Mouse (Mus musculus): ENCODE results near the gene Nwd2. TPM values are rescaled to one million over a fixed set of nuclear protein-coding genes. Genes with fewer than 3 reads are reported as not detected.

Nwd2 gene
- not detected in 2 replicates for polyA plus RNA-seq (2012; ENCODE audit: insufficient read depth, low replicate concordance)

- Histone ChIP-seq H3K9me3 (peaks cover 20% of the 10 kb centered on the region), H3K27me3 (replicated peaks) (peaks cover 27% of the 10 kb centered on the region), H3K36me3 (replicated peaks; ENCODE audit: low read length) (no peaks in the 10 kb centered on the region), H3K4me3 (replicated peaks) (no peak within 1 kb of the TSS), H3K4me1 (no peaks in the 10 kb centered on the region)
- TF ChIP-seq FLI1 (IDR thresholded peaks at IDR 0.05; ENCODE audit: low read length) = no peak
- TF ChIP-seq GATA1 (IDR thresholded peaks at IDR 0.05; ENCODE audit: borderline replicate concordance, low read length) = no peak
These were observed at the start of gene Nwd2 for GRCm38 (mm10) chr5:63649070-63649532. Gene Nwd2, plus strand, starts transcription at chr5:63649102.

GRCm38 (mm10) chr5:63607447-63607846 lies 41.5 kb upstream of the Nwd2 start:
- no peaks in the 10 kb centered on the region for H3K27me3 ChIP-seq (replicated peaks)
- no peaks in the 10 kb centered on the region for H3K36me3 ChIP-seq (replicated peaks; ENCODE audit: low read length)
- no peaks in the 10 kb centered on the region for H3K4me1 ChIP-seq
- H3K4me3 ChIP-seq (replicated peaks) = no peak overlapping the region
- H3K9me3 ChIP-seq = no peaks in the 10 kb centered on the region
- no peak for TF ChIP-seq GATA1 (IDR thresholded peaks at IDR 0.05; ENCODE audit: borderline replicate concordance, low read length)
- no peak for TF ChIP-seq FLI1 (IDR thresholded peaks at IDR 0.05; ENCODE audit: low read length)

GRCm38 (mm10) chr5:63616792-63617668 lies 31.9 kb upstream of the Nwd2 start:
- H3K27me3 ChIP-seq (replicated peaks) = no peaks in the 10 kb centered on the region
- no peaks in the 10 kb centered on the region for H3K36me3 ChIP-seq (replicated peaks; ENCODE audit: low read length)
- no peak for TF ChIP-seq FLI1 (IDR thresholded peaks at IDR 0.05; ENCODE audit: low read length)
- TF ChIP-seq GATA1 (IDR thresholded peaks at IDR 0.05; ENCODE audit: borderline replicate concordance, low read length) = no peak
- H3K4me1 ChIP-seq = no peaks in the 10 kb centered on the region
- H3K4me3 ChIP-seq (replicated peaks) = no peak overlapping the region
- no peaks in the 10 kb centered on the region for H3K9me3 ChIP-seq

GRCm38 (mm10) chr5:63624123-63624522 lies 24.8 kb upstream of the Nwd2 start:
- no peak overlapping the region for H3K4me3 ChIP-seq (replicated peaks)
- H3K4me1 ChIP-seq = no peaks in the 10 kb centered on the region
- H3K27me3 ChIP-seq (replicated peaks) = no peaks in the 10 kb centered on the region
- H3K9me3 ChIP-seq = no peaks in the 10 kb centered on the region
- H3K36me3 ChIP-seq (replicated peaks; ENCODE audit: low read length) = no peaks in the 10 kb centered on the region
- TF ChIP-seq GATA1 (IDR thresholded peaks at IDR 0.05; ENCODE audit: borderline replicate concordance, low read length) (no peak), FLI1 (IDR thresholded peaks at IDR 0.05; ENCODE audit: low read length) (no peak)

- Histone ChIP-seq H3K27me3 (replicated peaks) (no peaks in the 10 kb centered on the region), H3K36me3 (replicated peaks; ENCODE audit: low read length) (no peaks in the 10 kb centered on the region), H3K4me3 (replicated peaks) (no peak overlapping the region), H3K4me1 (no peaks in the 10 kb centered on the region), H3K9me3 (no peaks in the 10 kb centered on the region)
- TF ChIP-seq GATA1 (IDR thresholded peaks at IDR 0.05; ENCODE audit: borderline replicate concordance, low read length) = no peak
- TF ChIP-seq FLI1 (IDR thresholded peaks at IDR 0.05; ENCODE audit: low read length) = no peak
These were observed 20.9 kb upstream of the Nwd2 start for GRCm38 (mm10) chr5:63627832-63628530.

GRCm38 (mm10) chr5:63628531-63628871 lies 20.4 kb upstream of the Nwd2 start:
- Histone ChIP-seq H3K4me3 (replicated peaks) (no peak overlapping the region), H3K4me1 (no peaks in the 10 kb centered on the region), H3K27me3 (replicated peaks) (no peaks in the 10 kb centered on the region), H3K9me3 (no peaks in the 10 kb centered on the region), H3K36me3 (replicated peaks; ENCODE audit: low read length) (no peaks in the 10 kb centered on the region)
- no peak for TF ChIP-seq FLI1 (IDR thresholded peaks at IDR 0.05; ENCODE audit: low read length)
- TF ChIP-seq GATA1 (IDR thresholded peaks at IDR 0.05; ENCODE audit: borderline replicate concordance, low read length) = no peak

GRCm38 (mm10) chr5:63634636-63635035 lies 14.3 kb upstream of the Nwd2 start:
- Histone ChIP-seq H3K9me3 (no peaks in the 10 kb centered on the region), H3K36me3 (replicated peaks; ENCODE audit: low read length) (no peaks in the 10 kb centered on the region), H3K4me3 (replicated peaks) (no peak overlapping the region), H3K27me3 (replicated peaks) (no peaks in the 10 kb centered on the region), H3K4me1 (no peaks in the 10 kb centered on the region)
- TF ChIP-seq FLI1 (IDR thresholded peaks at IDR 0.05; ENCODE audit: low read length) = no peak
- no peak for TF ChIP-seq GATA1 (IDR thresholded peaks at IDR 0.05; ENCODE audit: borderline replicate concordance, low read length)

GRCm38 (mm10) chr5:63648187-63648586 lies 715 bp upstream of the Nwd2 start:
- TF ChIP-seq FLI1 (IDR thresholded peaks at IDR 0.05; ENCODE audit: low read length) = no peak
- no peak for TF ChIP-seq GATA1 (IDR thresholded peaks at IDR 0.05; ENCODE audit: borderline replicate concordance, low read length)
- Histone ChIP-seq H3K9me3 (peaks cover 20% of the 10 kb centered on the region), H3K36me3 (replicated peaks; ENCODE audit: low read length) (no peaks in the 10 kb centered on the region), H3K4me3 (replicated peaks) (no peak overlapping the region), H3K4me1 (no peaks in the 10 kb centered on the region), H3K27me3 (replicated peaks) (peaks cover 27% of the 10 kb centered on the region)

GRCm38 (mm10) chr5:63649533-63650464 lies 897 bp downstream of the Nwd2 start:
- TF ChIP-seq FLI1 (IDR thresholded peaks at IDR 0.05; ENCODE audit: low read length) = no peak
- peaks cover 27% of the 10 kb centered on the region for H3K27me3 ChIP-seq (replicated peaks)
- peaks cover 20% of the 10 kb centered on the region for H3K9me3 ChIP-seq
- no peaks in the 10 kb centered on the region for H3K4me1 ChIP-seq
- H3K4me3 ChIP-seq (replicated peaks) = no peak overlapping the region
- no peaks in the 10 kb centered on the region for H3K36me3 ChIP-seq (replicated peaks; ENCODE audit: low read length)

All from megakaryocyte, embryonic 14.5 days (primary cell).